Mouse (Mus musculus) kidney, postnatal 0 days (tissue): ENCODE data around the gene Gm16181. TPM values are rescaled to one million over a fixed set of nuclear protein-coding genes. Genes with fewer than 3 reads are reported as not detected.

Experiments
- ATAC-seq: fragments of 200-750 bp; cut with Nextera tagmentation; replicated peaks from 2 replicates; pipeline ENCODE4 v1.8.0; 2017; ENCODE audit warnings: low read depth, moderate number of reproducible peaks, moderate TSS enrichment, moderate library complexity; ENCODE audit not compliant: low FRiP score
- DNase-seq: peaks from one replicate; pipeline ENCODE4 v3.0.0-alpha.2; 2016; ENCODE audit warnings: low spot score
- H3K27ac ChIP-seq: fragments of 300-500 bp; sonication (generic); 2 replicates; pipeline ENCODE4 v1.5.1; 2014; ENCODE audit warnings: mild to moderate bottlenecking
- H3K27me3 ChIP-seq: fragments of 300-500 bp; sonication (generic); 2 replicates; pipeline ENCODE4 v1.6.1; 2014; ENCODE audit warnings: low read length, mixed read lengths; ENCODE audit not compliant: insufficient read depth
- H3K36me3 ChIP-seq: fragments of 300-500 bp; sonication (generic); 2 replicates; pipeline ENCODE4 v1.6.1; 2014; ENCODE audit warnings: low read length, mixed read lengths; ENCODE audit not compliant: insufficient read depth
- H3K4me1 ChIP-seq: fragments of 300-500 bp; sonication (generic); replicated peaks from 2 replicates; pipeline ENCODE4 v1.6.1; 2014; ENCODE audit warnings: antibody characterized with exemption, low read length, mixed read lengths; ENCODE audit not compliant: insufficient read depth
- H3K4me2 ChIP-seq: fragments of 300-500 bp; sonication (generic); 2 replicates; pipeline ENCODE4 v1.6.1; 2014; ENCODE audit warnings: mild to moderate bottlenecking, low read length, moderate library complexity, mixed read lengths
- H3K4me3 ChIP-seq: fragments of 300-500 bp; sonication (generic); replicated peaks from 2 replicates; pipeline ENCODE4 v1.5.1; 2014; ENCODE audit warnings: low read depth, low read length
- H3K9ac ChIP-seq: fragments of 300-500 bp; sonication (generic); 2 replicates; pipeline ENCODE4 v1.6.1; 2014; ENCODE audit warnings: low read depth, low read length
- H3K9me3 ChIP-seq: fragments of 300-500 bp; sonication (generic); replicated peaks from 2 replicates; pipeline ENCODE4 v1.6.1; 2016; ENCODE audit warnings: low read length, inconsistent platforms, mixed read lengths
- CTCF ChIP-seq: IDR thresholded peaks from 2 replicates; pipeline ENCODE4 v1.5.1; 2016; ENCODE audit warnings: antibody characterized with exemption, low read depth, mild to moderate bottlenecking, moderate library complexity
- WGBS: fragments of 180-500 bp; shearing (Covaris S2); extraction: QIAGEN DNeasy Blood & Tissue Kit; methylation state at CpG from one replicate; pipeline ENCODE4 v1.1.7; 2014; 5-methylcytosine and 5-hydroxymethylcytosine counted together
- polyA plus RNA-seq: library from polyadenylated mRNA; unstranded; fragments of >200 nt; fragmentation: Nextera tagmentation; extraction: Ambion mirVana; gene quantifications from 2 replicates; pipeline ENCODE4 v1.2.1, GENCODE M21; 2015

Gene Gm16181
- polyA plus RNA-seq, 1 experiment from 2014 or later, result 0.25 TPM

DNA sequence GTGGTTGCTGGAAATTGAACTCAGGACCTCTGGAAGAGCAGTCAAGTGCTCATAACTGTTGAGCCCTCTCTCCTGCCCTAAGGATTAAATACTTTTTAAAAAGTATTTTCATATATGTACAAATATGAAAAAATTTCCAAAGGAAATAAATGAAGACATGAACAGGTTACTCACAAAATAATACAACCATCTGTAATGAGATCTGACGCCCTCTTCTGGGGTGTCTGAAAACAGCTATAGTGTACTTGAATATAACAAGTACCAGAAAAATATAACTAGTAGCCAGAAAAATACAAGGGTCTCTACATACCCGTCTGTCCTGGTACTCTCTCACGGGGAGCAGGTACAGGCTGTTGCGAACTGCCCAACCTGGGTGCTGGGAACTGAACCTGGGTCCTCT is 4.0 kb downstream of the Gm16181 start:
- WGBS, result 93% methylated on average over 4 of the region's 4 CpGs
- Histone ChIP-seq H3K36me3 (peaks cover 31% of the 10 kb centered on the region), H3K27ac (no peak overlapping the region), H3K9ac (no peak overlapping the region), H3K27me3 (no peaks in the 10 kb centered on the region), H3K9me3 (no peaks in the 10 kb centered on the region), H3K4me3 (no peak overlapping the region), H3K4me1 (no peaks in the 10 kb centered on the region; the same call in 1 of the 2 replicates), H3K4me2 (no peak overlapping the region)
- ATAC-seq (no peak), DNase-seq (no peak)
- no peak for TF ChIP-seq CTCF

DNA sequence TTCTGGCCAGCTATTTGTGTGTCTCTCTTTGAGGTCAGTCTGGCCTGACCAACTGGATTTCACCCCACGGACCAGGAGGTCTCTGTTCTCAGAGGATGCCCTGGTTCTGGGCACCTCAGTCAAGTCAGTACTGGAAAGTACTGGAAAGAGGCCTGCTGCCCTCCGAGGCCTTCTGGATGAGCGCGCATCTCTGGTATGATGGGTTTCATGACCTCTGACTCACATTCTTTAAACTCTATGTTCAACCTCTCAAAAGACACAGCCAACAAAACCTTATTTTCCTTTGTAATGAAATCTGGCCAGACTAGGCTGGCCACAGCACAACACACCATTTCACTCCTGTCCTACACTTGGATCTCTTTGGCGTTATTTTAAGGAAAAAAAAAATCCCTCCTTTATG is 4.8 kb downstream of the Gm16181 start:
- H3K27ac ChIP-seq, result no peak overlapping the region
- H3K9ac ChIP-seq, result no peak overlapping the region
- H3K9me3 ChIP-seq, result no peaks in the 10 kb centered on the region
- no peaks in the 10 kb centered on the region for H3K27me3 ChIP-seq
- DNase-seq (no peak), ATAC-seq (no peak)
- H3K4me1 ChIP-seq, result no peaks in the 10 kb centered on the region
- no peak overlapping the region for H3K4me2 ChIP-seq
- H3K36me3 ChIP-seq, result peaks cover 26% of the 10 kb centered on the region
- no peak overlapping the region for H3K4me3 ChIP-seq
- TF ChIP-seq CTCF, result no peak
- WGBS, result 88% methylated on average over 5 of the region's 5 CpGs

GRCm38 (mm10) chr17:35226561-35227046 is 6.0 kb downstream of the Gm16181 start:
- H3K9ac ChIP-seq, result no peak overlapping the region
- no peak overlapping the region for H3K4me3 ChIP-seq
- H3K4me1 ChIP-seq, result no peaks in the 10 kb centered on the region
- 81% methylated on average over 14 of the region's 14 CpGs for WGBS
- peak; percentile 31; the same call in 1 of the 2 replicates for TF ChIP-seq CTCF
- no peaks in the 10 kb centered on the region for H3K9me3 ChIP-seq
- ATAC-seq (no peak), DNase-seq (no peak)
- H3K27me3 ChIP-seq, result no peaks in the 10 kb centered on the region
- H3K4me2 ChIP-seq, result no peak overlapping the region
- H3K27ac ChIP-seq, result no peak overlapping the region
- peaks cover 30% of the 10 kb centered on the region for H3K36me3 ChIP-seq

- Histone ChIP-seq H3K9ac (no peak overlapping the region), H3K27ac (no peak overlapping the region), H3K9me3 (no peaks in the 10 kb centered on the region), H3K4me3 (no peak overlapping the region), H3K4me2 (no peak overlapping the region), H3K27me3 (no peaks in the 10 kb centered on the region), H3K4me1 (peaks cover 20% of the 10 kb centered on the region), H3K36me3 (peaks cover 30% of the 10 kb centered on the region)
- DNase-seq (no peak), ATAC-seq (no peak)
- TF ChIP-seq CTCF, result no peak
- 87% methylated on average over 10 of the region's 10 CpGs for WGBS
Measured at GRCm38 (mm10) chr17:35231022-35231421, 10.4 kb downstream of the Gm16181 start.

- TF ChIP-seq CTCF, result peak; percentile 96
- Histone ChIP-seq H3K9me3 (no peaks in the 10 kb centered on the region), H3K9ac (no peak overlapping the region), H3K27ac (peak overlapping the region; percentile 83; the same call in 1 of the 2 replicates), H3K36me3 (peaks cover 29% of the 10 kb centered on the region), H3K27me3 (no peaks in the 10 kb centered on the region), H3K4me2 (peak overlapping the region; percentile 21), H3K4me1 (peaks cover 20% of the 10 kb centered on the region), H3K4me3 (no peak overlapping the region)
- WGBS, result 4% methylated on average over 12 of the region's 12 CpGs
- no peak for ATAC-seq
- DNase-seq, result peak; percentile 91
Measured at GRCm38 (mm10) chr17:35232043-35232442, 11.4 kb downstream of the Gm16181 start.

DNA sequence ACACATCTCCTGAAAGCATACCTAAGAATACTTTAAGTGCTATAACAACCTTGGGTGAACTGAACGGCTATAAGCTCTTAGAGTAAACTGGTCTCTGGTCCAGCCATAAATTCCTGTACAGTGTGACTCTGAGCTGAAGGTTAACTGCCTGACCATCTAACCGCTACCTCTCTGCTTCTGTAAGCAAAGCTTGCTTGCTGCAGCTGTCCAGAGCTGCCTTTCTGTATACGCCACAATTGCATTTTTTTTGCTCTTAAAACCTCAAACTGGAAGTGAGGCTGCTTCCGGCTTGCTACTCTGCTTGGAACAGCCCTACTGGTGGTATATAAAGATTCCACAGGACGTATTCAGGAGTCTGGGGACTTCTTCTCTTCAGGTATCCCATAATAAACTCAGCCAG is 12.0 kb downstream of the Gm16181 start:
- ATAC-seq, result no peak
- Histone ChIP-seq H3K9me3 (no peaks in the 10 kb centered on the region), H3K9ac (no peak overlapping the region), H3K27ac (peak overlapping the region; percentile 83), H3K4me3 (no peak overlapping the region), H3K4me2 (peak overlapping the region; percentile 78), H3K4me1 (peaks cover 20% of the 10 kb centered on the region), H3K27me3 (no peaks in the 10 kb centered on the region), H3K36me3 (peaks cover 23% of the 10 kb centered on the region)
- peak; percentile 51 for DNase-seq
- WGBS, result 48% methylated on average over 5 of the region's 5 CpGs
- TF ChIP-seq CTCF, result no peak
